Comparison of ENCODE assay signal across 10 mouse cellular contexts in genomic region chrX:11512439-11512838, GRCm38 (mm10).
DNase-seq lines count a peak whose midpoint lies in the region; ATAC-seq and TF ChIP-seq lines count a peak whose summit lies in the region.
"Had no signal": no experiment of that assay in that cellular context is flagged by ENCODE, and none has a peak within 500 bp of the region (broad histone marks: within the 10 kb centered on the region; RNA-seq: fewer than 3 reads in every experiment).

No protein-coding gene starts in this region.

- 47% methylated on average over 5 of the region's 5 CpGs for WGBS in hindbrain, postnatal 0 days
- 33% methylated on average over 5 of the region's 5 CpGs for WGBS in neural tube, embryonic 13.5 days

- H3K36me3 ChIP-seq in hindbrain, postnatal 0 days (ENCODE audit: insufficient read depth, low read length), result no peaks in the 10 kb centered on the region
- H3K36me3 ChIP-seq in neural tube, embryonic 13.5 days, result no peaks in the 10 kb centered on the region
- H3K36me3 ChIP-seq: limb, embryonic 15.5 days had no signal

- TF ChIP-seq CTCF in hindbrain, postnatal 0 days (IDR thresholded peaks at IDR 0.05; ENCODE audit: low read depth), result no peak

- no peak overlapping the region for H3K27ac ChIP-seq in hindbrain, postnatal 0 days
- H3K27ac ChIP-seq in neural tube, embryonic 13.5 days (replicated peaks), result 0 out of 2 replicates have a peak overlapping the region, but pooled peaks have one; percentile 23
- H3K27ac ChIP-seq: limb, embryonic 15.5 days had no signal

- no peaks in the 10 kb centered on the region for H3K27me3 ChIP-seq in hindbrain, postnatal 0 days (ENCODE audit: insufficient read depth, low read length)
- H3K27me3 ChIP-seq in neural tube, embryonic 13.5 days, result no peaks in the 10 kb centered on the region

- H3K4me3 ChIP-seq in hindbrain, postnatal 0 days (ENCODE audit: low read length), result no peak overlapping the region
- H3K4me3 ChIP-seq in neural tube, embryonic 13.5 days, result no peak overlapping the region
- H3K4me3 ChIP-seq: limb, embryonic 15.5 days had no signal

- H3K9me3 ChIP-seq in hindbrain, postnatal 0 days (ENCODE audit: low read length), result no peaks in the 10 kb centered on the region
- no peaks in the 10 kb centered on the region for H3K9me3 ChIP-seq in neural tube, embryonic 13.5 days
- H3K9me3 ChIP-seq: limb, embryonic 15.5 days had no signal

- peak; percentile 23 for DNase-seq in lung, postnatal 10 days
- DNase-seq in lung, postnatal 25 days (ENCODE audit: low spot score), result no peak
- DNase-seq in hindbrain, postnatal 0 days (ENCODE audit: low spot score), result peak; percentile 40
- no peak for DNase-seq in layer of hippocampus, adult 11-12 months (ENCODE audit: low spot score)
- no peak for DNase-seq in B cell, adult 2 months
- no peak for DNase-seq in embryo, embryonic 10.5 days (ENCODE audit: low spot score)

- no peaks in the 10 kb centered on the region for H3K4me1 ChIP-seq in hindbrain, postnatal 0 days (ENCODE audit: insufficient read depth, low read length)
- H3K4me1 ChIP-seq in neural tube, embryonic 13.5 days (replicated peaks), result no peaks in the 10 kb centered on the region

- peak; percentile 74 for ATAC-seq in common myeloid progenitor, adult 5-6 weeks (replicated peaks; ENCODE audit: low read depth, poor library complexity, severe bottlenecking)
- ATAC-seq in hindbrain, postnatal 0 days, result no peak
- ATAC-seq in neural tube, embryonic 13.5 days (ENCODE audit: low read depth), result no peak
- ATAC-seq: Patski had no signal

- H3K9ac ChIP-seq in hindbrain, postnatal 0 days (replicated peaks; ENCODE audit: low read length), result no peak overlapping the region
- no peak overlapping the region for H3K9ac ChIP-seq in neural tube, embryonic 13.5 days
- H3K9ac ChIP-seq: limb, embryonic 15.5 days had no signal

- H3K4me2 ChIP-seq in hindbrain, postnatal 0 days (ENCODE audit: low read depth, low read length), result no peak overlapping the region
- H3K4me2 ChIP-seq in neural tube, embryonic 13.5 days, result no peak overlapping the region
- H3K4me2 ChIP-seq: limb, embryonic 15.5 days had no signal

Comparison
In these comparisons a context has a peak if more than half of its experiments do, and no peak if none do; other contexts are left out.
1. DNase-seq: peak in lung, postnatal 10 days (single experiment) and hindbrain, postnatal 0 days (single experiment); none in lung, postnatal 25 days (single experiment), layer of hippocampus, adult 11-12 months (single experiment), B cell, adult 2 months (0 of 2) and embryo, embryonic 10.5 days (single experiment).